Mouse (Mus musculus) CD4-positive, CD25-positive, alpha-beta regulatory T cell, adult 2 months (primary cell): Measurements from ENCODE around the gene Ap4m1.

ENCODE experiments used
- DNase-seq: peaks from one replicate; pipeline ENCODE4 v3.0.0-alpha.2; 2012; ENCODE audit warnings: low read depth, low spot score

The Ap4m1 gene

DNA sequence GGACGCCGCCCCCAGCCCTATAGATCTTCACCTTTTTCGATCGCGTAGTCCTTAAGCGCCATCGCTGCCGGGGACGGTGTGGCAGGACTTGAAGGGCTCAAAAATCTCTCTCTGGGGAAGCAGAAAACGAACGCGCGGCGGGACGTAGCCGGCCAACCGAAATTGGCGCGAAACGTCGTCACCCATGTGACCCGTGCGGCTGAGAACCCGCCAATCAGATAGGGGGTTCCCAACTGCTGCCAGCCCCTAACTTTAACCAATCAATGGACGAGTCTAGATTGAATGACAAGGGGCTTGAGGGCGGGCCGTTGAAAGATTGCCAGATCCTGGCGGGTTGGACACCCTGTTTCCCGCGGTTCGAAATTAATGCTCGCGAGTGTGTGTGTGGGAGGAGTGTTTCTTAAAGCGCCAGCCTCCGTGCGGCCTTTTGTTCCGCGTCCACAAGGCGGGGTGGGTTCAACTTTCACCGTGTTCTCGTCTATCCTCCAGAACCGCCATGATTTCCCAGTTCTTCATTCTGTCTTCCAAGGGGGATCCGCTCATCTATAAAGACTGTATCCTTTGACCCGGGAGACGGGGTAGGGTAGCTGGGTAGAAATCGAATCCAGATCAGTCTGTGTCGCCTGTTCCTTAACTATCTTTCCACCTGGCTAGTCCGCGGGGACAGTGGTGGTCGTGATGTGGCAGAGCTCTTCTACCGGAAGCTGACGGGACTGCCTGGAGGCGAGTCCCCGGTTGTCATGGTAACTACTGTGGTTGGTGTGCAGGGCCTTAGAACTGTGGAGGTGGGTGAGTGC lies at the start of gene Ap4m1, which contains the start of gene Mcm7:
Gene Ap4m1 (plus strand): TSS at position 308 of the 797 bp plus-strand sequence.
Gene Mcm7 (minus strand): TSS at position 728 of the 797 bp plus-strand sequence.
- DNase-seq, result peak; percentile 95

DNA sequence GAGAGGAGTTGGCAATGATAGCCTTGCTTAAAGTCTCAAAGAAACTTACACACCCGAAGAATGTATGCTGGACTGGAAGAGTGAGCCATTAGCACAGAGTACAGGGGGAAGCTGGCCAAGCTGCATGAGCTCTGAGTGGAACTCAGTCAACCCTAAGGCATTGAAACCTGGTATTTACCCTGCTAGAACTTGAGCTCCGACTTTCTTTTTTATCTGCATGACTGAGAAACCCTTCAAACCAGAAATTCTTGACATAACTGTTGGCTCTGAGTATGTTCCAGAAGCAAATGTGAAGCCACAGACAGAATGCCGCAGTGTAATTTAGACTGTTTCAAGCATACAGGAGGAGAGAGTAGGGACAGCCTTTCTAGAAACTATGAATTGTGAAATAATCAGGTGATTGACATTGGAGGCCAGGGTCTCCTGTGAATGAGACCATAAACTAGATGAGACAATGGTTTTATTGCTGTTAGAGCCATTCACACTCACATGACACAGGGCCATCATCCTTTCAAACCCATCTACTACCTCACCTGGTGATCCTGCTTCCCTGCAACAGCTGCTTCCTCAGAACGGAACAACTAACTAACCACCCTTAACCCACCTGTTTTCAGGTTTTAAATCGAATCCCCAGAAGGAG lies 39.3 kb upstream of the Ap4m1 start:
- DNase-seq, result no peak

DNA sequence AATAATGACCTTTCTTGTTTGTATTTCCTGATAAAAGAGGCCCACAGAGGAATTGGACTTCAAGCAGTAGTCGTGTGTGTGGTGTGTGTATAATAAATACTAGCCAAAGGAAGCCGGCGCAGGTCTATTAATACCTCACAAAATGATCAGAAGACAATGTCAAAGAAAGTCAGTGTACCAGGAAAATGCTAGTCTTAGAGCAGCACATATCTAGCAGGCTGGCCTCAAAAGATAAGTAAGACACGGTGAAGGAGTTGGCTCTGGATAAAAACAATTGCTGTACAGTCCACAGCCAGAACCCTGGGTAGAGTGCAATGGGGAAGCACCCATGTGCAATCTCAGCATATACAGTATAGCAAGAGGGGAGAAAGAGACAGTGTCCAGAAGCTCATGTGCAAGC lies 34.5 kb upstream of the Ap4m1 start:
- no peak for DNase-seq

DNA sequence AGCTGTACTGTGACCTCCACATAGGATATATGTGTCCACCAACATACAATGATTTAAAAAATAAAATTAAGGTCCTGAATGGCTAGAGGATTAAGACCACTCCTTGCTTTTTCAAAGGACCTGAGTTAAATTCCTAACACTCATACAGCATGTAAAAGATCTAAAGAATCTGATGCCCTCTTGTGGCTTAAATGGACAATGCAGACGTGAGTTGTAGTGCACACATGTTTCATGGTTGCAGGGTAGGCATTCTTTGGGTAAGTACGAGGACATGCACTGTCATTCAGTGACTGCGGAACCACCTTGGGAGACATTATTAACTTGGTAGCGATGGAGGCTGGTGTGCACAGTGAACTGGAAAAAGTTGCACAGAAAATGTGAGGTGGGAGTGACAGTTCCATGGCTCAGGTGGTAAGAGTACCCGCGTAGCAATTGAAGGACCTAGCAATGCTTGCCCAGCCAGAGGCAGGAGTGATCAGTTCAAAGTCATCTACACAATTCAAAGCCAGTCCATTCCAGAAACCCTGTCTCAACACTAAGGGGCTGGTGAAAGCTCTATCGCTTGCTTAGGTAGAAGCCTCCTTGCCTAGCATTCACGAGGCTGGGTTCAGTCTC lies 33.8 kb upstream of the Ap4m1 start:
- peak; percentile 74 for DNase-seq

DNA sequence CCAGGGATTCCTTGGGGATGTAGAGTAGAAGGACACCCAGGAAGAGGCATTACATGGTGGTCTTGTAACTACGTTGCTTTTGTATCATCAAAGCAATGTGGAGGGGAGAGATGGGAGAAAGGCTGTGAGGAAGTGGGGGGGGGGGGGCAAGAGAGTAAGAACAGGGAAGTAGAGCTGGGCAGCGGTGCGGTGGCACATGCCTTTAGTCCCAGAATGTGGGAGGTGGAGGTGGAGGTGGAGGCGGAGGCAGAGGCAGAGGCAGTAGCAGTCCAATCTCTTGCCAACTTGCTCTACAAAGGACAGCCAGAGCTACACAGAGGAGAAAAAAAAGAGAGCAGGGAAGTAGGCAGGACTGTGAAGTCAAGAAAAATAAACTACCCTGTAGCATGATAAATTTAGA lies 33.2 kb upstream of the Ap4m1 start:
- DNase-seq, result no peak

DNA sequence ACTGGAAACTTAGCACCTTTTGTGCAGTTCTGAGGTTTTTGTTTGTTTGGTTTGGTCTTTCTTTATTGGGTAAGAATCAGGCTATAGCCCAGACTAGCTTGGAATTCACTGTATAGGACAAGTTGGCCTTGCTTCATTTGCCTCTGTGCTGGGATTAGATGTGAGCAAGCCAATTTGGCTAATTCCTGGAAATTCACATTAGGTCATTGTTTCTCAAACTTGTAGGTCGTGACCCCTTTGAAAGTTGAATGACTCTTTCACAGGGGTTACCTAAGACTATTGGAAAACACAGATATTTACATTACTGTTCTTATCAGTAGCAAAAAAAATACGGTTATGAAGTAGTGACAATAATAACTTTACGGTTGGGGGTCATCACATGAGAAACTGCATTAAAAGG lies 17.4 kb upstream of the Ap4m1 start:
- DNase-seq, result no peak

DNA sequence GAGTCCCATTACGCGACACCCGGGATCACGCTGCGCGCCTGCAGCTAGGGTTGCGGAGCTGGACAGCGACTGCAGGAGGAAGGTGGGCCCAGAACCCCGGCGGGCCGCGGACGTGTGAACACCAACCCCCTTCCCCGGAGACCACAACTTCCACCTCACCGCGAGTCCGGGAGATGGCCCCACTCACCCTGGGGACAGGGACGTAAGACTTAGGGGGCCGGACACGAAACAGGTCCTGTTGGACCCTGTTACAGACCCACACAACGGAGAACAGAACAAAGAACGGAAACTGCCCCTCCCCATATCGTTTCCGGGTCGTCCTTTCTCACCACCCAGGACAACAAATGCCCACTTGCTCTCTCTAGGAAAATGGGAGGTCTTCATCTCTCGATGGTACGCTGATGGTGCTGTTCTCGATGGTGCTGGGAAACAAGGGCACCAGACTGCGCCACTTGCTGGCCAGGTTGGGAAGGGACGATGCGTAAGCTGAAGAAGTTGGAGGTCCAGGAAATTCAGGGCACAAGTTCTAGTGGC lies 16.3 kb upstream of the Ap4m1 start, which contains the start of gene Zfp113:
Gene Zfp113 (minus strand): TSS at position 302 of the 534 bp plus-strand sequence.
- peak; percentile 94 for DNase-seq

DNA sequence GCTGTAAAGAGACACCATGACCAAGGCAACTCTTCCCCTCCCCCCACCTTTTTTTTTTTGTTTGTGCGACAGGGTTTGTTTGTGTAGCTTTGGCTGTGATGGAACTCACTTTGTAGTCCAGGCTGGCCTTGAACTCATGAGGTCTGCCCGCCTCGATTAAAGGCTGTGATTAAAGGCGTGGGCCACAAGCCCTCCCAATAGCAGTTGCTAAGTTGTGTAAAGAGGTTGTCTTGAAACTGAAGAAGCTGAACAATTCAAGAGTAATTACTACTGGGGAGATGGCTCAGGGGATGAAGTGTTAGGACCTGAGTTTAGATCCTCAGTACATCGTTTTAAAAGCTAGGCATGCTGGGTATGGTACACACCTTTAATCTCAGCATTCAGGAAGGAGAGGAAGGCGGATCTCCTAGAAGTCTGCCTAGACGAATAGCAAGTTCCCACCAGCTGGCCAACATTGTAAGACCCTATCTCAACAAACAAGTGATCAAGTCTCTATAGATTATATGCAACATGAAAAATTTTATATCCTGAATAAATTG lies 11.5 kb upstream of the Ap4m1 start:
- DNase-seq, result peak; percentile 15

DNA sequence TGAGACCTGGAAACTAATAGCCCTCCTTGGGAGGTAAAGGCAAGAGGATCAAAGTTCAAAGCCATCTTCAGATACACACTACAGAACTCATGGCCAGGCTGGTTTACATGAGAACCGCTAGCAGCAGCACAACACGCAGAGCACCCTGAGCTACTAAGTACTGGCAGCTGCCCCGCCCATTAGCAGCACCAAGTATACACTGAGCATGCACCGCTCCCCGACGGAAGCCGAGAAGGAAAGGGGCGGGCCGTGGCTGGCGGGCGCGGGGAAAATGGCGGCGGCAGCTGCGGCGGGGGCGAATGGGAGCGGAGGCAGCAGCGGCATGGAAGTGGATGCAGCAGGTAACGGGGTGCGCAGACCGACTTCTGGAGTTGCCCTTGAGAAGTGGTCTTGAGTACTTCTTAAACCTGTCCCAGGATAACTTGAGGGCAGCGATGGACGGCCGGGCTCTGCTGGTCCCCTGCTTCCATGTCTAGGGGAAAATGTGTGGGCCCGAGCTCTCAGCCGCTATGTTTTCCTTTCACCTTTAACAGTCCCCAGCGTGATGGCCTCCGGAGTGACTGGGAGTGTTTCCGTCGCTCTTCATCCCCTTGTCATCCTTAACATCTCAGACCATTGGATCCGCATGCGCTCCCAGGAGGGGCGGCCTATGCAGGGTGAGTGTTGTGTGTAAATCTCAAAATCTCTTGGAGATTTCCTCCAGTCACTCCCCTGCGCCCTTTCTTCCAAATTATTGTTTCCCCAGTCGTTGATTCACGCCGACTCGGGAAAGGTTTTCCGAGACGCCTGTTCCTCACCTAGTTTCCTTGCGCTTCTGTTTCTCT lies 10.7 kb upstream of the Ap4m1 start, which contains the start of gene Cops6:
Gene Cops6 (plus strand): TSS at position 230 of the 824 bp plus-strand sequence.
- peak; percentile 96 for DNase-seq

DNA sequence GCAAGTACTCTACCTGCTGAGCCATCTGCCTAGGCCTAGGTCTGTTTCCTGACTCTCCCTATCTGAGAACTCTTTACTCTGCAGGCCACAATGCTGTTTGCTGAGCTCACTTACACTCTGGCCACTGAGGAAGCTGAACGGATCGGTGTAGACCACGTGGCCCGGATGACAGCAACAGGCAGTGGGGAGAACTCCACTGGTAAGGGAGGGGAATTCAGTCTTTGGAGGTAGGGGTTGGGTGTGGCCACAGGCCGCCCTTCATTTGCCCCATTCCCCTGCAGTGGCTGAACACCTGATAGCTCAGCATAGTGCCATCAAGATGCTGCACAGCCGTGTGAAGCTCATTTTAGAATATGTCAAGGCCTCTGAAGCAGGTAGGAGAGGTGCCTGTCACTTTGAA lies 8.8 kb upstream of the Ap4m1 start:
- DNase-seq, result no peak

DNA sequence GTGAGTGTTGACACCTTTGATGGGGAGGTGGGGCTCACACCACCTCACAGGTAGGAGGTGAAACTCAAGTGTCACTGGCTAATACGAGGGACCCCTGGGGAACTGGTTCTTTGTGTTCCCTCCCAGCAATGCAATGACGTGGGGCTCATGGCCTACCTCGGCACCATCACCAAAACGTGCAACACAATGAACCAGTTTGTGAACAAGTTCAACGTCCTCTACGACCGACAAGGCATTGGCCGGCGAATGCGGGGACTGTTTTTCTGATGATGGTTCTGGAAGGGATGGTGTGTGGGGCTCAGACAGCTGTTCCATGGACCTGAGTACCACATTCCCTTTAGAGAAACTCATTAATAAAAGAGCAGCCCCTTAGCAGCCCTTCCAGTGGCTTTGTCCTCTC lies 8.2 kb upstream of the Ap4m1 start:
- DNase-seq, result no peak

DNA sequence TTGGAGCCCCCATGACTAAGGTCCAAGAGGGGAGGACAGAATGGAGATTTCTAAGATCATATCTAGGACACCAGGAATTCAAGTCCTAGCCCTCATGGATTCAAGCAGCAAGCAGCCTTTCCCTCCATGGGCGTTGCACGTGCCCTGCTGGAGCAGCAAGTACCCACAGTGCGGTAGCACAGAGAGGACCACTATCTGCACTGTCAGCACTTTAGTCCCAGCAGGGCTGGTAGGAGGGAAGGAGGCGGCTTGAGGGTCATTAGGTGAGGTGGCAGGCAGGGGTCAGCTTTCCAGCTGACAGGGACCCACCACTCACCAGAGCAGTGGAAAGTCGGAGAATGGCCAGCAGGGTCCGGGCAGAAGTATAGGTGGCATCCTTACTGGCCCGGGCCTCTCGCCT lies 6.2 kb upstream of the Ap4m1 start:
- DNase-seq, result no peak

GRCm38 (mm10) chr5:138170936-138171561 lies 753 bp upstream of the Ap4m1 start:
- DNase-seq, result peak; percentile 92

GRCm38 (mm10) chr5:138173217-138173616 lies 1.4 kb downstream of the Ap4m1 start:
- no peak for DNase-seq

DNA sequence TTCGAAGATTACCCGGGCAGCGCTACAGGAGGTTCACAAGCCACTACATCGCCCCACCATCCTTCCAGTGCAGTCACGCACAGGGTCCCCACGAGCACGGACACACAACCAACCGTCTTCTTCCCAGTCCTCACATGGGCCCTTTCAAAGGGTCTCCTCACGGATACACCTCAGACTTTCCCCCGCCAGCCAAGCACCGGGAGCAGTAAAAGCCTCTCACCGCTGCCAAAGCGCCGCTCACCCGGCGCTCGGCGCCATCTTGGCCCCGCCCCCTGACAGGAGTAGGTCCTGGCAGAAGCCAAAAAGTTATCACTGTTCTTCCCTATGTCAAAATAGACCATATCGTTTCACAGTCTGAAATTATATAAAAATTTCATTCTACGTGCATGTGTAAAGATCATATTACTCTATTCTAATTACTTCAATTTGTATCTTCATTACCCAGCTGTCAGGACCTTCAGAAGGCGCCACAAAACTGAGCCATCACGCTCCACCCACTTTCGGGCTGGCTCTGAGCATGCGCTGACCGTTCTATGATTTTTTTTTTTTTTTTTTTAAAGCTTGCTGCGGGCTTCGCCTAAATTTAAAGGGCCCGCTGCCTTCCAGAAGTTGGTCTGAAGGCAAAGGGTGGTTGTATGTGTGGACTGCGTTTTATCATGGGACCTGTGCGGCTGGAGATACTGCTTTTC lies 15.3 kb downstream of the Ap4m1 start, which contains the start of the genes Taf6 and Cnpy4:
Gene Taf6 (minus strand): TSS at position 502 of the 689 bp plus-strand sequence.
Gene Cnpy4 (plus strand): TSS at position 536 of the 689 bp plus-strand sequence.
- peak; percentile 93 for DNase-seq

DNA sequence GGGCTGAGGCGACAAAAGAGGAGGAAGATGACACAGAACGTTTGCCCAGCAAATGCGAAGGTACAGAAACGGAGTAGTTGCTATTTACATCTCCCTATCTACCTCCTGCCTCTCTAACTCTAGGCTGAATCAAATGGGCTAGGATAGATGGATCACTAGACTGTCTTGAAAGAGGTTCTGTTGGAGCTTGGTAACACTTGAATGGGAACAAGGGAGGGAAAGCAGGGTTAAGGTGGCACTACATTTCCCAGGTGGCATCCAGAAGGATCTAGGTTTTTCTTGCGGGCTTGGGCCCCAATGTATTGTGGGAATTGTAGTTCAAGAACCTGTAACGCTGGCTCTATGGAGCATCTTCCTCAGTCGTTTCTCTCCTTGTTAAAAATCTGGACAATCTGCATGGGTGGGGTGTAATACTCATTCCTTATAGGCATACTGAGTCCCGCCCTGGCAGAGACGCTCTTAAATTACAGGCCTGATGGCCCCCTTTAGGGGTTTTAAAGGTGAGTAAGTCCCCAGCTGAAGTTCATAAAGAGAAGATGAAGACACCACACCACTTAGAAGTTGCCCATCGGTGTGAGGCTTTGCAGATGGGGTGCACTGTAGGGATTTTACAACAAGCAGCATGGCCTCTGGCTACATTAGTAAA lies 16.0 kb downstream of the Ap4m1 start:
- DNase-seq, result peak; percentile 88

GRCm38 (mm10) chr5:138193771-138194727 lies 22.2 kb downstream of the Ap4m1 start, which contains the start of gene Mblac1:
Mblac1 (plus strand) TSS chr5:138194314.
- DNase-seq, result peak; percentile 77
